Mouse (Mus musculus): Measurements from ENCODE around the gene Cd274.

- TF ChIP-seq CTCF (IDR thresholded peaks at IDR 0.05; ENCODE audit: low read depth, low read length), result no peak
- TF ChIP-seq POLR2A (IDR thresholded peaks at IDR 0.05; ENCODE audit: insufficient read depth, low read length), result no peak
- no peak for TF ChIP-seq EP300 (IDR thresholded peaks at IDR 0.05; ENCODE audit: insufficient read depth, low read depth, low read length)
Observed at GRCm38 (mm10) chr19:29372621-29373020, 5.4 kb downstream of the Cd274 start.

All from ES-Bruce4 (cell line).